Mouse (Mus musculus): ENCODE measurements around the gene Kank4. TPM values are rescaled to one million over a fixed set of nuclear protein-coding genes. Genes with fewer than 3 reads are reported as not detected.

Kank4 gene
- polyA plus RNA-seq, 1 experiment from 2014 or later = 0.26 TPM

DNA sequence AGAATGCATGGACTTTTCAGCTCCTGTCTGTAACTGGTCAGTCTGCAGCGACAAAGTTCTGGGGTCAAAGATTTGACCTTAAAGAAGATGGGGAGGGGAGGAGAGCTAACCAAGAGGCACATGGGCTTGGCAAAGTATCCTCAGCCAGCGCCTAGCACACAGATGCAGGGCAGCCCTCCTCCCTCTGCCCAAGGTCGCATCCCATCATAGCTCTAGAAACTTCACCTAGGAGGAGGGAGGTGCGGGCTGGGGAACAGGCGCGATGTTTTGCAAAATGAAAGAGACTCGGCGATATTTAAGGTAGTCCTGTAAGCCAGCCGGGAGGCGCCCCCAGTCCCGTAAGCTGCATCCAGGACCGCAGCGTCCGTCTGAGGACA, 542 bp downstream of the Kank4 start:
- Histone ChIP-seq H3K4me1 (ENCODE audit: control insufficient read depth, insufficient read depth, low read length) (peaks cover 3% of the 10 kb centered on the region), H3K36me3 (ENCODE audit: control insufficient read depth, insufficient read depth, low read length) (no peaks in the 10 kb centered on the region), H3K9me3 (replicated peaks; ENCODE audit: control insufficient read depth, low read length, poor library complexity, severe bottlenecking) (no peaks in the 10 kb centered on the region), H3K9ac (ENCODE audit: low read depth, low read length) (peak overlapping the region; percentile 66), H3K27me3 (ENCODE audit: control insufficient read depth, insufficient read depth, low read depth, low read length) (peaks cover 19% of the 10 kb centered on the region), H3K27ac (ENCODE audit: low read length) (no peak overlapping the region), H3K4me2 (ENCODE audit: low read length) (peak overlapping the region; percentile 99), H3K4me3 (ENCODE audit: low read depth, low read length) (peak overlapping the region; percentile 75)
- peak; percentile 44 for ATAC-seq
- WGBS = 2% methylated on average over 14 of the region's 14 CpGs

DNA sequence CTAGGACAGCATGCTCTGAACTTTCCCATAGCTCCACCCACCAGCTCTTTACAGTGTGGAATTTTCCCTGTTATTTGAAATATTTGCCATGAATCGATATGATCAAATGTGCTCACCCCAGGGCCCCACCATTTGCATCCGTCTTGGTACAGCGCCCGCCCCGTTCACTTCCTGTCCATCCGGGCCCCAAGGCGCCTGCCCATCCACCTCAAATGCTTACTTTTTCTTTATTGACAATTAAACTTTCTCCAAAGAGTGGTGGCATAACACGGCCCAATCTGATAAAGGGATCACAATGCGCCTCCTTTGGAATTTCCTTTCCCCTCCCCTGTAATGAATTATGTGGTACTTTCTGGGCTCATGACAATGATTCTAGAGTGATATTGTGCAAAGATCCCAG, 11.0 kb downstream of the Kank4 start:
- H3K36me3 ChIP-seq (ENCODE audit: control insufficient read depth, insufficient read depth, low read length) = no peaks in the 10 kb centered on the region
- no peak overlapping the region for H3K9ac ChIP-seq (ENCODE audit: low read depth, low read length)
- H3K27ac ChIP-seq (ENCODE audit: low read length) = no peak overlapping the region

DNA sequence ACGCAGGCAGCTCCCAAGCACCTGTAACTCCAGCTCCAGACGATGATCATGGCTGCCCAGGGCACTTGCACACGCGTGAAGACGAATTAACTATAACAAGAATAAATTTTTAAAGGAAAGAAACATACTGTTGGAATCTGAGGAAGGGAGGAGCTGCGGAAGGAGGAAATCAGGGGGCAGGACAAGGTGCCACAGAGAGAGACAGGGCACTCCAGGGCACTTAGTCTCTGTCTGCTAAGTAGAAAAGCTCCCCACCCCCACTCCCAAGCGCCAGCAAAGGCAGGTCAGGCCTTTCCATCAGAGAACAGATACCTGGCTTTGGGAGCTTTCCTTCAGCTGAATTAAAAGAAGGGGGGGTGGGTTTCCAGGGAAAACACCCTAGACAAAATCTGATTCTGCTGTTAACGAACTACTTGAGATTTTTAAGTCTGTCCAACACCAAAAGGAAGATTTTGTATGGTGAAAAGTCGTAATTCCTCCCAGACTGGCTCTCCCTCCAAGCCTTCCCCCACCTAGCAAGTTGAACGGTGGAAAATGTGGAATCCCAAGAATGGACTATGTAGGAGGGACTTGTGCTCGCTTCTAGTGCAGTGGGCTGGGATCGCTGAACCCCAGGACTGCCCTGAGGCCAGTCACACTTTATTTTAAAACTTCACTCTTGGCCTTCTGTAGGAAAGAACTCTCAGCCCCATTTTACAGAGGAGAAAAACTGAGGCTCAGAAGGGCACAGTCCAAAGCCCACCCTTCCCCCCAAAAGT, 11.9 kb downstream of the Kank4 start:
- Histone ChIP-seq H3K27me3 (ENCODE audit: control insufficient read depth, insufficient read depth, low read depth, low read length) (no peaks in the 10 kb centered on the region), H3K9ac (ENCODE audit: low read depth, low read length) (no peak overlapping the region), H3K4me1 (ENCODE audit: control insufficient read depth, insufficient read depth, low read length) (no peaks in the 10 kb centered on the region), H3K4me2 (ENCODE audit: low read length) (no peak overlapping the region), H3K9me3 (replicated peaks; ENCODE audit: control insufficient read depth, low read length, poor library complexity, severe bottlenecking) (no peaks in the 10 kb centered on the region), H3K36me3 (ENCODE audit: control insufficient read depth, insufficient read depth, low read length) (no peaks in the 10 kb centered on the region), H3K27ac (ENCODE audit: low read length) (no peak overlapping the region), H3K4me3 (ENCODE audit: low read depth, low read length) (no peak overlapping the region)
- ATAC-seq = no peak
- 71% methylated on average over 12 of the region's 12 CpGs for WGBS

More for the DNA sequence above, 11.0 kb downstream of the Kank4 start:
- Histone ChIP-seq H3K4me2 (ENCODE audit: low read length) (no peak overlapping the region), H3K27me3 (ENCODE audit: control insufficient read depth, insufficient read depth, low read depth, low read length) (no peaks in the 10 kb centered on the region), H3K4me1 (ENCODE audit: control insufficient read depth, insufficient read depth, low read length) (no peaks in the 10 kb centered on the region), H3K9me3 (replicated peaks; ENCODE audit: control insufficient read depth, low read length, poor library complexity, severe bottlenecking) (no peaks in the 10 kb centered on the region), H3K4me3 (ENCODE audit: low read depth, low read length) (no peak overlapping the region)
- WGBS = 94% methylated on average over 9 of the region's 9 CpGs
- ATAC-seq = no peak

DNA sequence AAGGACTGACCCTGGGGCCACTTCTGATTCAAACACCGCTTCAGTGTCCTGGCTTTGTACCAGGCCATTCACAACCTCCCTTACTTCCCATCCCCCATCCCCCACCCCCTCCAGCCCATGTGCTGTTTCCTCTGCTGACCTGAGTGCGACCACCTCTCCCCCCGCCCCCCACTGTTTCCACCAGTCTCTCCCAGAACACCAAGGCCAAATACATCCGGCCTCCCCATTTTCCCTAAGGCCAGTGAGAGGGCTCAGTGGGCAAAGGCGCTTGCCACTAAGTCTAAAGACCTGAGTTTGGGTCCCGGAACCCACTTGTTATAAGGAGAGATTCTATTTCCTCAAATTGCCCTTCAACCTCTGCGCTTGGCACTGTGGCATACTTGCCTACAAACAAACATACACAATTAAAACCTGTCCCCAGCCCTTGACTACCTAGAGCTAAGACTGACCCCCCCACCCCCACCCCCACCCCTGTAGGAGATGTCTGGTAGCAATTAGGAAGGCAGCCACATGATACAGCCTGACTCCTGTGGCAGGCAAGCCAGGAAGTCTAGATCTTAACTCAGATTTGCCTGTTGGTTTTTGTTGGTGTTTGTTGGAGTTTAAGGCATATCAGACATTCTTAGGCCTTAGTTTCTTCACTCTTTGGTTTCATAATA, 12.7 kb downstream of the Kank4 start:
- Histone ChIP-seq H3K4me3 (ENCODE audit: low read depth, low read length) (no peak overlapping the region), H3K27ac (ENCODE audit: low read length) (no peak overlapping the region), H3K4me2 (ENCODE audit: low read length) (no peak overlapping the region), H3K9ac (ENCODE audit: low read depth, low read length) (no peak overlapping the region), H3K27me3 (ENCODE audit: control insufficient read depth, insufficient read depth, low read depth, low read length) (no peaks in the 10 kb centered on the region), H3K9me3 (replicated peaks; ENCODE audit: control insufficient read depth, low read length, poor library complexity, severe bottlenecking) (no peaks in the 10 kb centered on the region), H3K4me1 (ENCODE audit: control insufficient read depth, insufficient read depth, low read length) (no peaks in the 10 kb centered on the region), H3K36me3 (ENCODE audit: control insufficient read depth, insufficient read depth, low read length) (no peaks in the 10 kb centered on the region)
- WGBS = 87% methylated on average over 7 of the region's 7 CpGs
- ATAC-seq = no peak

DNA sequence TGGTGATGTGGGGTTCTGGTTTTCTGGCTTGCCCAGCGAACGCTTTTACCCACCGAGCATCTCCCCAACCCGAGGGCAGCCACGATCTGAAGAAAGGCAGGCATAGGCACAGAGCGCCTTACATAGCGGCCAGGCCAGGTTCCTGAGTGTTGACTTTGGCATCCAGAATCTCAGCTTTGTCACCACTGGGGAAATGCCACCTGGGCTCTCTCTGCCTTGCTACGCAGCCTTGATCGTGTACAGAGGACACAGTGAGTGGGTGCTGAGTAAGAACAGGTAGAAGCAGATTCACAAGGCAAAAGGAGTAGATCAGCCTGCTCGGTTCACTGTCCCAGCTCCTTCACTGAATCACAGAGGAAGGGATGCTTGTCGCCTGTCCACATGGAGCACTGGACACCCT, 15.6 kb downstream of the Kank4 start:
- Histone ChIP-seq H3K9ac (ENCODE audit: low read depth, low read length) (no peak overlapping the region), H3K27ac (ENCODE audit: low read length) (no peak overlapping the region), H3K4me3 (ENCODE audit: low read depth, low read length) (no peak overlapping the region), H3K9me3 (replicated peaks; ENCODE audit: control insufficient read depth, low read length, poor library complexity, severe bottlenecking) (no peaks in the 10 kb centered on the region), H3K27me3 (ENCODE audit: control insufficient read depth, insufficient read depth, low read depth, low read length) (no peaks in the 10 kb centered on the region), H3K36me3 (ENCODE audit: control insufficient read depth, insufficient read depth, low read length) (no peaks in the 10 kb centered on the region), H3K4me2 (ENCODE audit: low read length) (no peak overlapping the region), H3K4me1 (ENCODE audit: control insufficient read depth, insufficient read depth, low read length) (0 out of 2 replicates have a peak, but pooled peaks cover 1% of the 10 kb centered on the region)
- 97% methylated on average over 11 of the region's 11 CpGs for WGBS
- ATAC-seq = no peak

DNA sequence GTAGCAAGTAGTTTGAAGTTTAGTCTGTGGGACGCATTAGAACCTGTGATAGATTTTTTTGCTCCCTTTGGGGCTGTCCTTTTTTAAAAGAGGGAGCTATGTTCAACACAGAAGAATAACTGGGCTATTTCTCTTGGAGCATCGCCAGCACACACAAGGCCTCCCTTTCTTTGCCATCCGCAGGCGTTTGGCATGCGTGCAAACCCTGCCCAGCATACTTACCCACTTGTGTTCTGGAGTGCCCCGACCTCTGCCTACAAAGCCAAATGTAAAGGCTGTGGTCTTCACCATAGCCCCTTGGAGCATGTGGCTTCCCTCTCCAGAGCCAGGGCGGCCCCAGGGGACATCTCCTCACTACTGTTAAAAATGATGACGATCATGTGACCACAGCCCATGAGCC, 16.5 kb downstream of the Kank4 start:
- Histone ChIP-seq H3K27ac (ENCODE audit: low read length) (no peak overlapping the region), H3K36me3 (ENCODE audit: control insufficient read depth, insufficient read depth, low read length) (no peaks in the 10 kb centered on the region), H3K4me3 (ENCODE audit: low read depth, low read length) (no peak overlapping the region), H3K4me2 (ENCODE audit: low read length) (no peak overlapping the region), H3K9ac (ENCODE audit: low read depth, low read length) (no peak overlapping the region), H3K9me3 (replicated peaks; ENCODE audit: control insufficient read depth, low read length, poor library complexity, severe bottlenecking) (no peaks in the 10 kb centered on the region), H3K27me3 (ENCODE audit: control insufficient read depth, insufficient read depth, low read depth, low read length) (no peaks in the 10 kb centered on the region), H3K4me1 (ENCODE audit: control insufficient read depth, insufficient read depth, low read length) (peaks cover 5% of the 10 kb centered on the region; the same call in 1 of the 2 replicates)
- 81% methylated on average over 8 of the region's 8 CpGs for WGBS
- ATAC-seq = no peak

DNA sequence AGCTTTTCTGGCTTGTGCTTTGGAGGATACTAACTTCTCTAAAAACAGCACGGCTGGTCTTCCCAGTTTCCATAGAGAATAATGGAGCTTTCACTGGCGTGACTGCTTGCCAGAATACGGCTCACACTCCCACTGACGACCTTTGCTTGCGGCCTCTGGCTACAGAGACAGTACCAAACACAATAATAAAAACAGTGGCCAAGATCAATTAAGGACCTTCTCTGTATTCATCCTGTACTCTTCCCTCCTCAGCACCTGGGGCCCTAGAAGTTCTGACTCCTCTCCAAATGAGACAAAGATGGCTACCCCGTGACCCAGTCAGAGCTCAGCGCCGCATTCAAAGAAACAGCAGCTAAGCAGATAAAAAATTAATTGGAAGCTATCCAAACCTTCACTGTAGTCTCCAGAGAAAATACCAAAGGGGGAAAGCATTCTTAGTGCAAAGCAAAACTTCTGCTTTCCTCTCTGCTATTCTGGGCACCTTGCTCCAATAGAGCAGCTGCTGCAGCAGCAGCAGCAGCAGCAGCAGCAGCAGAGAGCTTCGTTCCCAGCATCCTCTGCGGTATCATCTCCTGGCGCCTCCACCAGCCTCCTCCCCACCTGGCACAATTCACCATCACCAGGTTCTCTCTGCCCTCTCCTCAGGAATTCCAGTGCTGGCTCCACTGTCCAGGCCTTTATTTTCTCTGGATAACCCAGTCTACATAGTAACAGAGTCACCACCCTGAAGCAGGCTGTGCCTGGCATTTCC, 20.6 kb downstream of the Kank4 start:
- H3K4me3 ChIP-seq (ENCODE audit: low read depth, low read length) = no peak overlapping the region
- no peak overlapping the region for H3K9ac ChIP-seq (ENCODE audit: low read depth, low read length)
- H3K9me3 ChIP-seq (replicated peaks; ENCODE audit: control insufficient read depth, low read length, poor library complexity, severe bottlenecking) = no peaks in the 10 kb centered on the region
- 46% methylated on average over 11 of the region's 11 CpGs for WGBS
- no peak overlapping the region for H3K4me2 ChIP-seq (ENCODE audit: low read length)
- H3K27me3 ChIP-seq (ENCODE audit: control insufficient read depth, insufficient read depth, low read depth, low read length) = no peaks in the 10 kb centered on the region
- H3K4me1 ChIP-seq (ENCODE audit: control insufficient read depth, insufficient read depth, low read length) = peaks cover 5% of the 10 kb centered on the region; the same call in 1 of the 2 replicates
- peak; percentile 67 for ATAC-seq
- no peaks in the 10 kb centered on the region for H3K36me3 ChIP-seq (ENCODE audit: control insufficient read depth, insufficient read depth, low read length)
- H3K27ac ChIP-seq (ENCODE audit: low read length) = peak overlapping the region; percentile 31

DNA sequence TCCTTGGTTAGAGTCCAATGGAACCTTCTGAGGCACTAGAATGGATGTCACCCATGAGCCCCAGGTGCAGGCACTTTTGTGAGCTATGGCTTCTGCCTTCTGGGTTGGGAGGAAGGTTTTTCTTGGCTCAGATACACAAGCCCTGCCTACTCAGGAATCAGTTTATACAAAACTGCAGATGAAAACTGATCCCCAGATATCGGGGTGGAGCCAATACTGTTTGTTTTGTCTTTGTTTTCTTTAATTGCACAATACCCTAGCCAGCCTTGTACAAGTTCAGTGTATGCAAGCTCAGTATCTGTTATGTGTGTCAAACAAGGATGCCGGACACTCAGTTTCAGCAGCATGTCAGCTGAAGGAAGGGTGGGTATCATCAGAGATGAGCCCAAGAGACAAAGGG, 22.1 kb downstream of the Kank4 start:
- Histone ChIP-seq H3K36me3 (ENCODE audit: control insufficient read depth, insufficient read depth, low read length) (no peaks in the 10 kb centered on the region), H3K27ac (ENCODE audit: low read length) (no peak overlapping the region), H3K9ac (ENCODE audit: low read depth, low read length) (no peak overlapping the region), H3K4me1 (ENCODE audit: control insufficient read depth, insufficient read depth, low read length) (peaks cover 5% of the 10 kb centered on the region; the same call in 1 of the 2 replicates), H3K27me3 (ENCODE audit: control insufficient read depth, insufficient read depth, low read depth, low read length) (no peaks in the 10 kb centered on the region), H3K9me3 (replicated peaks; ENCODE audit: control insufficient read depth, low read length, poor library complexity, severe bottlenecking) (no peaks in the 10 kb centered on the region), H3K4me3 (ENCODE audit: low read depth, low read length) (no peak overlapping the region), H3K4me2 (ENCODE audit: low read length) (no peak overlapping the region)
- WGBS = 83% methylated on average over 2 of the region's 2 CpGs
- ATAC-seq = no peak

DNA sequence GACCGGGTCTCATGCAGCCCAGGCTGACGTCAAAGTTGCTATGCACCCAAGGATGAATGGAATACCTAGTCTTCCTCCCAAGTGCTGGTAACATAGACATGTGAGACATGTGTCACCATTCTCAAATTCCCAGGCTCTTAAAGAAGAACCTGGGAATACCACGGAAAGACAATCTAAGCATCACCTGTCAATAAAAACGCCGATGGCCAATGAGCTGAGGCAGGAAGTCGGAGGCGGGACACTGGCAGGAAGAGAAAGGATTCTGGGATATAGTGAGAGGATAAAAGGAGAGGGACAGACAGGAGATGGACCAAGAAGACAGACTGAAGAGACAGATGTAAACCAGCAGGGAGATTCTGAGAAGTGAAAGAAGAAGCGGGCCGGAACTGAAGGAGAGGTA, 23.9 kb downstream of the Kank4 start:
- WGBS = 93% methylated on average over 9 of the region's 9 CpGs
- ATAC-seq = no peak
- Histone ChIP-seq H3K4me3 (ENCODE audit: low read depth, low read length) (no peak overlapping the region), H3K27ac (ENCODE audit: low read length) (no peak overlapping the region), H3K4me1 (ENCODE audit: control insufficient read depth, insufficient read depth, low read length) (peaks cover 5% of the 10 kb centered on the region; the same call in 1 of the 2 replicates), H3K9me3 (replicated peaks; ENCODE audit: control insufficient read depth, low read length, poor library complexity, severe bottlenecking) (no peaks in the 10 kb centered on the region), H3K4me2 (ENCODE audit: low read length) (no peak overlapping the region), H3K9ac (ENCODE audit: low read depth, low read length) (no peak overlapping the region), H3K36me3 (ENCODE audit: control insufficient read depth, insufficient read depth, low read length) (no peaks in the 10 kb centered on the region), H3K27me3 (ENCODE audit: control insufficient read depth, insufficient read depth, low read depth, low read length) (no peaks in the 10 kb centered on the region)

All from midbrain, embryonic 16.5 days (tissue).